In genomic region chr10:75559041-75559675, GRCm38 (mm10) we compare ENCODE assay signal across 9 mouse cellular contexts. TPM values are rescaled to one million over a fixed set of nuclear protein-coding genes. Genes with fewer than 3 reads are reported as not detected.
DNase-seq lines count a peak whose midpoint lies in the region; ATAC-seq and TF ChIP-seq lines count a peak whose summit lies in the region.
"Had no signal": no experiment of that assay in that cellular context is flagged by ENCODE, and none has a peak within 500 bp of the region (broad histone marks: within the 10 kb centered on the region; RNA-seq: fewer than 3 reads in every experiment).

No protein-coding gene starts in this region.

- H3K4me3 ChIP-seq in heart, embryonic 12.5 days, result peak overlapping the region; percentile 64
- peak overlapping the region in 1 of 2 experiments; percentile 55; a peak in 1 of 4 replicates for H3K4me3 ChIP-seq in ES-E14 (ENCODE audit: insufficient read depth in 1 of 2, low read depth in 1 of 2, low read length in 2 of 2, poor library complexity in 1 of 2, severe bottlenecking in 1 of 2)
- peak overlapping the region; percentile 80 for H3K4me3 ChIP-seq in forebrain, embryonic 15.5 days
- peak overlapping the region; percentile 74 for H3K4me3 ChIP-seq in midbrain, embryonic 10.5 days

- peaks cover 36% of the 10 kb centered on the region for H3K4me1 ChIP-seq in heart, embryonic 12.5 days (replicated peaks)
- H3K4me1 ChIP-seq in ES-E14 (ENCODE audit: control insufficient read depth in 2 of 2, insufficient read depth in 2 of 2, low read length in 2 of 2, poor library complexity in 1 of 2), result peaks cover 13 to 16% of the 10 kb centered on the region in 2 experiments; a peak in 2 of 4 replicates
- peaks cover 49% of the 10 kb centered on the region for H3K4me1 ChIP-seq in forebrain, embryonic 15.5 days
- peaks cover 36% of the 10 kb centered on the region for H3K4me1 ChIP-seq in midbrain, embryonic 10.5 days

- ATAC-seq in heart, embryonic 12.5 days (ENCODE audit: insufficient number of reproducible peaks, low FRiP score), result no peak
- ATAC-seq in forebrain, embryonic 15.5 days (replicated peaks), result peak; percentile 3

- no peaks in the 10 kb centered on the region for H3K36me3 ChIP-seq in heart, embryonic 12.5 days
- H3K36me3 ChIP-seq in ES-E14 (ENCODE audit: control insufficient read depth, insufficient read depth, low read length, poor library complexity, severe bottlenecking), result no peaks in the 10 kb centered on the region
- H3K36me3 ChIP-seq in forebrain, embryonic 15.5 days, result 0 out of 2 replicates have a peak, but pooled peaks cover 2% of the 10 kb centered on the region
- no peaks in the 10 kb centered on the region for H3K36me3 ChIP-seq in midbrain, embryonic 10.5 days

- intact Hi-C loops in heart, postnatal 10 days (cut with DNase I), result no loop called here

- 4% methylated on average over 14 of the region's 14 CpGs for WGBS in heart, embryonic 12.5 days
- 3% methylated on average over 14 of the region's 14 CpGs for WGBS in forebrain, embryonic 15.5 days
- WGBS in midbrain, embryonic 10.5 days, result 2% methylated on average over 14 of the region's 14 CpGs

- no peak overlapping the region for H3K27ac ChIP-seq in heart, embryonic 12.5 days (ENCODE audit: poor library complexity, severe bottlenecking)
- H3K27ac ChIP-seq in ES-E14 (ENCODE audit: insufficient read depth, low read depth, low read length, poor library complexity, severe bottlenecking), result no peak overlapping the region
- peak overlapping the region; percentile 91 for H3K27ac ChIP-seq in forebrain, embryonic 15.5 days (replicated peaks)
- H3K27ac ChIP-seq in midbrain, embryonic 10.5 days (replicated peaks), result peak overlapping the region; percentile 86

- H3K9me3 ChIP-seq in heart, embryonic 12.5 days (replicated peaks), result no peaks in the 10 kb centered on the region
- H3K9me3 ChIP-seq in ES-E14 (ENCODE audit: control insufficient read depth, insufficient read depth, low read depth, low read length), result no peaks in the 10 kb centered on the region
- H3K9me3 ChIP-seq in forebrain, embryonic 15.5 days, result no peaks in the 10 kb centered on the region
- no peaks in the 10 kb centered on the region for H3K9me3 ChIP-seq in midbrain, embryonic 10.5 days (replicated peaks)

- no peak for DNase-seq in heart, postnatal 10 days
- DNase-seq in ES-E14 (ENCODE audit: low read depth, low spot score), result no peak
- no peak for DNase-seq in midbrain, embryonic 10.5 days (ENCODE audit: low spot score)
- DNase-seq in right cerebral cortex, postnatal 14 days, result no peak
- DNase-seq in gastrocnemius, adult 8-10 months (ENCODE audit: low spot score in 2 of 2), result no peak
- DNase-seq in spleen, adult 18-20 months, result no peak
- DNase-seq: lung, adult 18-20 months had no signal

- H3K4me2 ChIP-seq in heart, embryonic 12.5 days, result peak overlapping the region; percentile 98
- peak overlapping the region; percentile 97 for H3K4me2 ChIP-seq in forebrain, embryonic 15.5 days (replicated peaks)

- peaks cover 66% of the 10 kb centered on the region for H3K27me3 ChIP-seq in heart, embryonic 12.5 days (replicated peaks)
- no peaks in the 10 kb centered on the region for H3K27me3 ChIP-seq in forebrain, embryonic 15.5 days
- H3K27me3 ChIP-seq in midbrain, embryonic 10.5 days (ENCODE audit: low read depth, poor library complexity, severe bottlenecking), result peaks cover 82% of the 10 kb centered on the region

- in situ Hi-C loops in ES-E14 (cut with MboI; ENCODE audit: low sequenced_read_pairs in 2 of 2, unreplicated experiment in 2 of 2), result no loop called here

- H3K9ac ChIP-seq in heart, embryonic 12.5 days, result peak overlapping the region; percentile 73; the same call in 1 of the 2 replicates
- 0 out of 2 replicates have a peak overlapping the region, but pooled peaks have one; percentile 72 for H3K9ac ChIP-seq in ES-E14 (ENCODE audit: insufficient read depth, low read depth, low read length, poor library complexity, severe bottlenecking)
- peak overlapping the region; percentile 94 for H3K9ac ChIP-seq in forebrain, embryonic 15.5 days (replicated peaks)

TF ChIP-seq in ES-E14, 5 proteins besides CTCF, POLR2A, EP300 and RAD21:
- TF ChIP-seq MAFK (IDR thresholded peaks at IDR 0.05; ENCODE audit: insufficient read depth, low read depth, low read length), result no peak
- no peak for TF ChIP-seq CHD2 (IDR thresholded peaks at IDR 0.05; ENCODE audit: low read depth, low read length)
- TF ChIP-seq HCFC1 (IDR thresholded peaks at IDR 0.05; ENCODE audit: borderline replicate concordance, insufficient read depth, low read length), result no peak
- no peak for TF ChIP-seq ZNF384 (IDR thresholded peaks at IDR 0.05; ENCODE audit: low read depth, low read length)
- TF ChIP-seq ZC3H11A (IDR thresholded peaks at IDR 0.05; ENCODE audit: borderline replicate concordance, low read depth, low read length), result no peak

RNA-seq across cellular contexts. Expression of gene Lrrc75b, which starts 1.0 kb away (rescaled TPM):
- 1.4 and 1.6 TPM in 2 replicates for polyA plus RNA-seq in heart, embryonic 12.5 days (2016; fragmentation: Nextera tagmentation; extraction: Ambion mirVana)
- 1 to 10 TPM; 1.0 to 1.2 TPM for total RNA-seq in heart, postnatal 10 days (2021)
- total RNA-seq in ES-E14 (2012; rRNA removed), result 0.18 and 0.32 TPM in 2 replicates
- polyA plus RNA-seq in forebrain, embryonic 15.5 days (2015; fragmentation: Nextera tagmentation; extraction: Ambion mirVana), result 16.4 TPM in 2 replicates
- polyA plus RNA-seq in midbrain, embryonic 10.5 days (2016; fragmentation: Nextera tagmentation; extraction: Ambion mirVana), result 1.6 and 3.8 TPM in 2 replicates
- under 1 TPM in 1 of 4 experiments, not detected in 3; 0.07 TPM for total RNA-seq in gastrocnemius, adult 8-10 months (2022)

RNA-seq across cellular contexts. Expression of gene Ggt1, which starts 2.2 kb away (rescaled TPM):
- polyA plus RNA-seq in heart, embryonic 12.5 days (2016; fragmentation: Nextera tagmentation; extraction: Ambion mirVana), result 0.34 and 0.49 TPM in 2 replicates
- total RNA-seq in heart, postnatal 10 days (2021), result not detected
- total RNA-seq in ES-E14 (2012; rRNA removed), result 23.6 and 34.4 TPM in 2 replicates
- polyA plus RNA-seq in forebrain, embryonic 15.5 days (2015; fragmentation: Nextera tagmentation; extraction: Ambion mirVana), result 0.67 and 0.79 TPM in 2 replicates
- polyA plus RNA-seq in midbrain, embryonic 10.5 days (2016; fragmentation: Nextera tagmentation; extraction: Ambion mirVana), result 2.7 and 3.1 TPM in 2 replicates
- total RNA-seq in gastrocnemius, adult 8-10 months (2022), result not detected

RNA-seq across cellular contexts. Expression of gene Ggt5, which starts 30.0 kb away (rescaled TPM):
- polyA plus RNA-seq in heart, embryonic 12.5 days (2016; fragmentation: Nextera tagmentation; extraction: Ambion mirVana), result 6.1 and 7.7 TPM in 2 replicates
- total RNA-seq in heart, postnatal 10 days (2021), result 1 to 10 TPM; 6.8 to 8.7 TPM
- 0.36 and 0.58 TPM in 2 replicates for total RNA-seq in ES-E14 (2012; rRNA removed)
- polyA plus RNA-seq in forebrain, embryonic 15.5 days (2015; fragmentation: Nextera tagmentation; extraction: Ambion mirVana), result 2.5 and 3.0 TPM in 2 replicates
- 0.56 and 1.2 TPM in 2 replicates for polyA plus RNA-seq in midbrain, embryonic 10.5 days (2016; fragmentation: Nextera tagmentation; extraction: Ambion mirVana)
- 1 to 10 TPM; 1.2 to 2.5 (median 2.0) TPM for total RNA-seq in gastrocnemius, adult 8-10 months (2022)

RNA-seq across cellular contexts. Expression of gene Gucd1, which starts 41.4 kb away (rescaled TPM):
- polyA plus RNA-seq in heart, embryonic 12.5 days (2016; fragmentation: Nextera tagmentation; extraction: Ambion mirVana), result 26.8 and 27.9 TPM in 2 replicates
- total RNA-seq in heart, postnatal 10 days (2021), result 10 to 100 TPM; 42.8 to 44.0 TPM
- 11.5 and 15.6 TPM in 2 replicates for total RNA-seq in ES-E14 (2012; rRNA removed)
- polyA plus RNA-seq in forebrain, embryonic 15.5 days (2015; fragmentation: Nextera tagmentation; extraction: Ambion mirVana), result 20.1 and 20.2 TPM in 2 replicates
- 32.1 and 35.7 TPM in 2 replicates for polyA plus RNA-seq in midbrain, embryonic 10.5 days (2016; fragmentation: Nextera tagmentation; extraction: Ambion mirVana)
- 10 to 100 TPM; 46.7 to 68.3 (median 56.0) TPM for total RNA-seq in gastrocnemius, adult 8-10 months (2022)

RNA-seq across cellular contexts. Expression of gene Snrpd3, which starts 41.8 kb away (rescaled TPM):
- polyA plus RNA-seq in heart, embryonic 12.5 days (2016; fragmentation: Nextera tagmentation; extraction: Ambion mirVana), result 105 and 106 TPM in 2 replicates
- total RNA-seq in heart, postnatal 10 days (2021), result 10 to 100 TPM; 67.9 to 75.9 TPM
- 86.5 and 124 TPM in 2 replicates for total RNA-seq in ES-E14 (2012; rRNA removed)
- polyA plus RNA-seq in forebrain, embryonic 15.5 days (2015; fragmentation: Nextera tagmentation; extraction: Ambion mirVana), result 155 and 156 TPM in 2 replicates
- polyA plus RNA-seq in midbrain, embryonic 10.5 days (2016; fragmentation: Nextera tagmentation; extraction: Ambion mirVana), result 271 and 281 TPM in 2 replicates
- 10 to 100 TPM; 67.9 to 78.5 (median 70.7) TPM for total RNA-seq in gastrocnemius, adult 8-10 months (2022)

Comparison
In these comparisons a context has a peak if more than half of its experiments do, and no peak if none do; other contexts are left out.
1. H3K27ac ChIP-seq: peak in forebrain, embryonic 15.5 days (single experiment) and midbrain, embryonic 10.5 days (single experiment); none in heart, embryonic 12.5 days (single experiment) and ES-E14 (single experiment).
2. RNA of gene Ggt1, which starts 2.2 kb away (total RNA-seq): 23.6 to 34.4 TPM in ES-E14; not detected in heart, postnatal 10 days and not detected in gastrocnemius, adult 8-10 months; every median in the first group is over 10 times any median in the second.
3. Peak in every context shown above with its lines, with median percentiles within 50 percentile points of each other: H3K9ac ChIP-seq.